Mouse (Mus musculus): ENCODE data around the gene Ube2e1. TPM values are rescaled to one million over a fixed set of nuclear protein-coding genes. Genes with fewer than 3 reads are reported as not detected.
"Not testable (repeated sequence)": the region's sequence is repeated elsewhere in the genome, so short reads cannot be mapped to it uniquely, and the experiment has no call there.

The Ube2e1 gene
- total RNA-seq, 2 experiments from 2014 or later: 105 to 110 TPM

GRCm38 (mm10) chr14:18263427-18263826, 68.2 kb downstream of the Ube2e1 start:
- peak in 1 of 2 experiments; percentile 40 for DNase-seq (ENCODE audit: extremely low spot score in 1 of 2, low spot score in 1 of 2)

DNA sequence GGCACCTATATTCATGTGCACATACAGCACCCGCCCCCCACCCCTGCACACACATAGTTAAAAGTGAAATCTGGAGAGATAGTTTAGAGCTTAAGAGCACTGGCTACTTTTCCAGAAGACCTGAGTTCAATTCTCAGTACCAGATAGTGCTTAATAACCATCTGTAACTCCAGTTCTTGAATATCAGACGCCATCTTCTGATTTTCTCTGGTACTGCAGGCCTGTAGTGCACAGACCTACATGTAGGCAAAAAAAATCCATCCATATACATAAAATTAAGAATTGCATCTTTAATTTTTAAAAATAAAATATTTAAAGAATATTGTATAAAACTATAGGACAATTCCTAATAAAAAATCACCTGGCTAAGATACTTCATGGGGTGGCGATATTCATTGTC, 70.5 kb downstream of the Ube2e1 start:
- DNase-seq (ENCODE audit: extremely low spot score in 1 of 2, low spot score in 1 of 2): no peak

- DNase-seq (ENCODE audit: extremely low spot score in 1 of 2, low spot score in 1 of 2): no peak
Observed at GRCm38 (mm10) chr14:18242638-18243130, 89.0 kb downstream of the Ube2e1 start.

DNA sequence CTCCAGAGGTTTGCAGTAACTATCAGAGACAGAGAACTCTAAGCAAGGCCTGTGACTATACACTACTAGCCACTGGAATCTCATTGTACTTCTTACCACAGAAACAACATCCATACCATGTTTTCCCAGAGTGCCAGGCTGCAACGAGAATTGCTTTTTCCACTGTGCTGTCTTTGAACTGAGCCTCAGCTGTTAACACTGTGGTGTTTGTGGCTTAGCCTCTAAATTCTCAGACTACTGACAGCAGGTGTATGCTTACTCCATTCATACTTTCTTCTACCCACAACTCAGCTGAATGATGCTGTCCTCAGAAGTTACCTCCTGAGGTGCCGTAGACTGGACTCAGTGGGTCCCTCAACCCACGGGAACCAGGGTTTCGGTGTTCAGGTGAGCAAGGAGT, 89.9 kb downstream of the Ube2e1 start:
- DNase-seq (ENCODE audit: extremely low spot score in 1 of 2, low spot score in 1 of 2): no peak

- DNase-seq (ENCODE audit: extremely low spot score in 1 of 2, low spot score in 1 of 2): no peak
Observed at GRCm38 (mm10) chr14:18240132-18240531, 91.5 kb downstream of the Ube2e1 start.

- DNase-seq (ENCODE audit: extremely low spot score in 1 of 2, low spot score in 1 of 2): peak; percentile 79 to 91
Observed at GRCm38 (mm10) chr14:18238750-18239731, 92.6 kb downstream of the Ube2e1 start, which contains the start of gene Nr1d2. Nr1d2 (minus strand) TSS chr14:18239127.

DNA sequence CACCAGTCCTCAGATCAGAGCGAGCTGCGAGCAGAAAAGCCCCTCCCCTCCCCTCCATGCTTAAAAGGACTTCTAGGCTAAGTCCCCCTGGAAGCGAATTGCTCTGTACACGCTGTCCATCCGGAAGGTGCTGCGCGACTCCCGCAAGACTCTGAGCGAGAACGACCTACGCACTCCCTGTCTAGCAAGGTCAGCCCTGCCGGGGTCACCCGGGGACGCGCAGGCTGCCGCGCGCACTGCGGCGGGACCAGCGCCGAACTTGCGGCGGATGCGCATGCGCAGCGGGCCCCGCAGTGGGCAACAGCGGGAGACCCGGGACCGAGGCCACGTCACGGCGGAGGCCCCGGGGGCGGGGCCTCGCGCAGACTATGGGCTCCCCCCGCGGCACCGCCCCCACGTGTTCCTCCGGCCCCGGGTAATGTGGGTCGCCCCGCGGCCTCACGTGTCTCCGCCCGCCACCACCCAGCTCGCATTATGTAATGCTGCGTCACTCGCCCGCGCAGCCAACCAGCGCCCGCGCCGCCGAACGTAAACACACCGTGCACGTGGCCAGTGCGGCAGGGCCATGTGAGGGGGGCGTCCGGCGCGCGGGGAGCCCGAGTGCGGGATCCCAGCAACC, 93.4 kb downstream of the Ube2e1 start:
- peak; percentile 95 to 98 for DNase-seq (ENCODE audit: extremely low spot score in 1 of 2, low spot score in 1 of 2)

DNA sequence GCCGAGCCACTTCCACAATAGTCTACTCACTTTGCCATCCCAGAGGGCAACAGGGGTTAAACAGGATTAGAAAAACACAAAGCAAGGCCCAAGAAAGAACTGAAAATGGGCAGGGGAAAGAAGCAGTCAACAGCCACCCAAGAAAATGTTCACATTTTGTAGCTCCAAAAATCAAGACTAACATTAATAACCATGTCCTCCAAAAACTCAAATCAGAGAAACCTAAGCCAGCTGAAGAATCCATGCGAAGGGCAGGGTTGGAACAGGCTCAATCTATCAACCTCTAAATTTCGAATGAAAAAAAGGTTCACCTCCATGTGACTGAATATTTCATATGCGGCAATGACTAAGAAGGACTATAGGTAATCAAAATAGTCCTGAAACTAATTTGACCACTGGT, 94.3 kb downstream of the Ube2e1 start:
- no peak for DNase-seq (ENCODE audit: extremely low spot score in 1 of 2, low spot score in 1 of 2)

GRCm38 (mm10) chr14:18236496-18237235, 95.0 kb downstream of the Ube2e1 start:
- DNase-seq (ENCODE audit: extremely low spot score in 1 of 2, low spot score in 1 of 2): not testable (repeated sequence)

DNA sequence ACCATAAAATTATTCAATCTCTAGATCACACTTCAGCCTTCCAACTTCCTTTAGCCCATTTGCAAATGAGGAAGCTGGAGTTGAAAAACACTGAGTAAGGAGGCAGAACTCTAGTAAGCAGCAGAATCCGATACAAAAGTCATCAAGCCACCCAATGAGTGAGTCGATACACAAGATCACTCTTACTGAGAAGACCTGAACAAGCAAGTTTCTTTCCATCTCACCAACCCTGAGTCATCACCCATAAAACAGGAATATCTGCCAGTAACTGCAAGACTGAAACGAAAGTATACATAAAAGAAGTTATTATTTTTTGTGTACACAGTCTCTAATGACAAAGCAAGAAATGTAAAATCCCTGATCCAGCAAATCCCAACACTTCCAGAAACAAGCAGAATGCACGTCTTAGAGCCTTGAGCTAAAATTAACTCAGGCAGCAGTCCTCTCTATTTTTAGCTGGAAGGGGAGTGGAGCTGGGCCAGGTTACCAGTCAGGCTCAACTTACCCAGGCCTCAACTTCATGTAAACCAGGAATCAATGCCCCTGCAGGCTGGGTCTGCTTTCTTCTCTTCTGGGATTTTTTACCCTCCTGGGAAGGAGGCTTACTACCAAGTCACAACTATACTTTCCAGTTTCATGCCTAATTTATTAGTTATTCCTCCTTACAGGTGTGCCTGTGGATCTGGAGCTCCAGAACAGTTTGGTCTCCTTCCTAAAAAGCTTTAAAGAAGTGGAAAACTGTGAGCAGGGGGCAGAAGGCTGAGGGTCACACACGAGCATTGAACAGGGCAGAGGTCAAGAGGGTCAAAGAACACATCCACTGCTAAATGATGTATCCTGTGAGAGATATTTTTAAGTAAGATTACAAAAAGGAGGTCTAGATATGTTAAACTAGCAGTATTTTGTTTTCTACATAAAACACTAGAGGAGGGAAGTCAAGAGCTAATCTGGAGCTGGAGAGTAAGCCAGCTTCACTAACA, 97.4 kb downstream of the Ube2e1 start:
- no peak for DNase-seq (ENCODE audit: extremely low spot score in 1 of 2, low spot score in 1 of 2)

DNA sequence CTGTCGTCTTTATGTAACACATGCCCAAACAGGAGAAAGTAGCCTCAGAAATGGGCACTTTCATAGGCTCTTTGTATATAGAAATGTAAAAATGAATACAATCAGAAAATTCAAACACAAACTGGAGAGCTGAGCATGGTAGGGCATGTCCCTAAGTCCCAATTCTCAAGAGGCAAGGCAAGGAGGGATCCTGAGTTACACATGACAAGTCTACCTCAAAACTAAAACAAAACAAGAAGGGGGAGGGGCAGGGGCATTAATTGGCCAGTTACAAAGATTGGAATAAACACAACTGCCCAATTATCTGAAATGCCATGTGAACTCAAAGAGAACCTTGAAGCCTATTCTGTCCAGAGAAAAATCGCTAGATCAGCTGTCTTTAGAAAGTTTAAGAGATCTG, 98.6 kb downstream of the Ube2e1 start:
- no peak for DNase-seq (ENCODE audit: extremely low spot score in 1 of 2, low spot score in 1 of 2)

Other genes with a start within 250 kb of the Ube2e1 start
- gene Nr1d2, start 92.7 kb downstream of the Ube2e1 start, total RNA-seq (2021): 10 to 100 TPM; 57.9 TPM
- gene Nkiras1, start 60.7 kb downstream of the Ube2e1 start, total RNA-seq (2021): 10 to 100 TPM; 84.0 to 84.1 TPM
- gene Rpl15, start 60.5 kb downstream of the Ube2e1 start, total RNA-seq (2021): 100 to 1,000 TPM; 408 to 422 TPM

Measured in layer of hippocampus, postnatal 25 days (tissue).